Mouse (Mus musculus): ENCODE results near the gene Mlh1. TPM values are rescaled to one million over a fixed set of nuclear protein-coding genes. Genes with fewer than 3 reads are reported as not detected.

Mlh1 gene
- polyA plus RNA-seq, 1 experiment from 2014 or later, result 24.9 TPM

DNA sequence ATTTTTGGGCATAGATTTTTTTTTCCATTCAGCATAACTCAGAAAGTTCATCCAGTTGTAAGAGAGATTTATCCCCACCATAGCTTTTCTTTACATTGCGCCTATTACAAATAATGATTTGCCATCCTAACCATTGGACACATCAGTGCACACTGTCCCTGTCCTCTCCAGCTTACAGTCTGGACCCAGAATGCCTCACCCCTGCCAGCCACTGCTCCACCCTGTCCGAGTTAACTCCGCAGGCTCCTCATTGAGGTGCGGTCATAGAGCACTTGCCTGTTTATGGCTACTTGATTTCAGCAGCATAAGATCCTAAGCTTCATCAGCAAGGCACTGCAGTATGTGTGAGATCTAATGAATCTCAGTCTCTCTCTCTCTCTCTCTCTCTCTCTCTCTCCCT, 61.2 kb downstream of the Mlh1 start:
- Histone ChIP-seq H3K27ac (replicated peaks) (no peak overlapping the region), H3K9me3 (no peaks in the 10 kb centered on the region), H3K4me3 (no peak overlapping the region), H3K9ac (no peak overlapping the region), H3K4me2 (no peak overlapping the region), H3K36me3 (peaks cover 46% of the 10 kb centered on the region), H3K27me3 (no peaks in the 10 kb centered on the region), H3K4me1 (replicated peaks) (no peaks in the 10 kb centered on the region)
- ATAC-seq (ENCODE audit: low read depth), result no peak
- 85% methylated on average over 4 of the region's 4 CpGs for WGBS

DNA sequence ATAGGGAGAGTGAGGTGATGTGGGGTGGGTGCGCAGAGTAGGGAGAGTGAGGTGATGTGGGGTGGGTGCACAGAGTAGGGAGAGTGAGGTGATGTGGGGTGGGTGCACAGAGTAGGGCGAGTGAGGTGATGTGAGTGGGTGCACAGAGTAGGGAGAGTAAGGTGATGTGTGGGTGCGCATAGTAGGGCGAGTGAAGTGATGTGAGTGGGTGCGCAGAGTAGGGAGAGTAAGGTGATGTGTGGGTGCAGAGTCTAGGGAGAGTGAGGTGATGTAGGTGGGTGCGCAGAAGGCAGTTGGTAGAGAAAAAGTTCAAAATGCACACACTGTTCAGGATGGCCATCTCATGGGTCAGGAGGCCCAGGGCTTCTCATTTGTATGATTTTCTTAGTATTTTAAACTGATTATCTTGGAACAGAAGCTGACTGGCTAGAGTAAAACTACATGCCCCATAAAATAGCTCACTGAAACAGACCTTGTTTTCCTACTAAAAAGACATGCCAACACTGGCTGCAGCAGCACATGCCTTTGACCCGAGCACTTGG, 62.4 kb downstream of the Mlh1 start:
- no peak overlapping the region for H3K27ac ChIP-seq (replicated peaks)
- no peaks in the 10 kb centered on the region for H3K27me3 ChIP-seq
- H3K4me1 ChIP-seq (replicated peaks), result no peaks in the 10 kb centered on the region
- 94% methylated on average over 7 of the region's 7 CpGs for WGBS
- no peak overlapping the region for H3K4me2 ChIP-seq
- no peak overlapping the region for H3K9ac ChIP-seq
- no peaks in the 10 kb centered on the region for H3K9me3 ChIP-seq
- ATAC-seq (ENCODE audit: low read depth), result no peak
- H3K36me3 ChIP-seq, result peaks cover 36% of the 10 kb centered on the region
- H3K4me3 ChIP-seq, result no peak overlapping the region

DNA sequence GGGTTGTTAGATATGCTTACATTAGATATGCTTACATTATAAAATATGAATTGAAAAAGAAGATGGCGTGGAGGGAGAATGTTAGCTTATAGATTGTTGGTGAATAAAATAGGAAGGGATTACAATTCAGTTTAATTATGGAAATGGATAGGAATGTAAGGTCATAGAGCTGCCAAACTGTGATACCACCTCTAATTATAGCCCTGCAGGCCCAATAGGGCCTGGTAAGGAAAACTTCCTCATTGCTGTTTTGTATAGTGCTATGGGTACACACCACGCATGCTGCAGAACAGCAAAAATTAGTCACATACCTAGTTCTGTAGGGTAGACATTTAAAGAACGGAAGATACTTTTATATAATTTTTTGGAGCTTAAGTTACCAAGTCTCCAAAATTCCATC, 63.4 kb downstream of the Mlh1 start:
- H3K4me2 ChIP-seq, result no peak overlapping the region
- H3K27me3 ChIP-seq, result no peaks in the 10 kb centered on the region
- no peak overlapping the region for H3K27ac ChIP-seq (replicated peaks)
- H3K9ac ChIP-seq, result no peak overlapping the region
- H3K4me3 ChIP-seq, result no peak overlapping the region
- no peaks in the 10 kb centered on the region for H3K9me3 ChIP-seq
- no peaks in the 10 kb centered on the region for H3K4me1 ChIP-seq (replicated peaks)
- ATAC-seq (ENCODE audit: low read depth), result no peak
- H3K36me3 ChIP-seq, result peaks cover 29% of the 10 kb centered on the region
- WGBS, result 96% methylated on average over 3 of the region's 3 CpGs

DNA sequence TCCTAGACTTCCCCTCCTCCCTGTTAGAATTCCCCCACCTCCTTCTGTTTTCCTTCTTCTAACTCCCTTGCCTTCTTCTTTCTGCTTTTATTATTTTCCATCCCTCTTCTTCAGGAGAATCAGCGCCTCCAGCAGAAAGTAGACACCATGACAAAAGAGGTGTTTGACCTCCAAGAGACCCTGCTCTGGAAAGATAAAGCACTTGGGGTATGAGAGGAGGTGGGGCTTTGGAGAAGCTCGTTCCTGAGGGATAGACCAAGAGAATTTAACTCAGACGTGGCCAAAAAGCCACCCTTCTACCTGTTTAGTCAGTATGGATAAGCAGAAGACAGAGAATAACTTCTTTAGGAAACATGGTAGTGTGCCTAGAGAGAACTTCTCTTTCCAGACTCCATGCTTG, 63.9 kb downstream of the Mlh1 start:
- Histone ChIP-seq H3K4me3 (no peak overlapping the region), H3K27ac (replicated peaks) (no peak overlapping the region), H3K4me2 (no peak overlapping the region), H3K9ac (no peak overlapping the region), H3K36me3 (peaks cover 27% of the 10 kb centered on the region), H3K4me1 (replicated peaks) (no peaks in the 10 kb centered on the region), H3K9me3 (no peaks in the 10 kb centered on the region), H3K27me3 (no peaks in the 10 kb centered on the region)
- WGBS, result 67% methylated on average over 3 of the region's 3 CpGs
- no peak for ATAC-seq (ENCODE audit: low read depth)

DNA sequence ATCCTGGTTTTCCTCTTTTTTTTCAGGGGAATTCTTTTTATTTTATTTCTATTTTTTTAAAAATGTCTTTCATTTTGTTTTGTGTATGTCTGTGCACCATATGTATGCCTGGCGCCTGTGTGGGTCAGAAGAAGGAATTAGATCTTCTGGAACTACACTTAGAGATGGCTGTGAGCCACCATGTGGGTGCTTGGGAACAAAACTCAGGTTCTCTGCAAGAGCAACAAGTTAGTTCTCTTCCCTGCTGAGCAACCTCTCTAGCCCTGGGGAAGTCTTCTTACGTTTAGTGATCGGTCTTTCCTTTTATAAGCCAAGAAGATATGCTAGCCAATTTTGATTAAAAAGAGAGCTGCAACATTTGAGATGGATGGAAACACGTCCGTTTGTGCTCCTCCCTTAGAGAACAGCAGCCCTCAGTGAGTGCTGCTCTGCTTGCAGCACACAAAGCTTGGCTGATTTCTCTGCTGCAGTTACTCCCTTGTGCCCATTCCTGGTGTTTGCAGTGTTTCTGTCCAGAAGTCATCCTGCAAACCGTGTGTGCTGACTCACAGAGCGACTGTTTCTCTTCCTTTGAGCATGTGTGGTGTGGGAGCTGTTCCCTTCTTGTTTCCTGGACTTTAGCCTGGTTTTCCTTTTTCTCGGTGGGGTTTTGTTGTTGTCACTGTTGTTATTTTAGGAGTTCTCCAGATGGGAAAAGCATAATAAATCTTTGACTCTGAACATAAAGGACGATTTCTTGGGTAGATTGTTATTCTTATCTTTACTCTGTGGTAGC, 66.8 kb downstream of the Mlh1 start:
- Histone ChIP-seq H3K9me3 (no peaks in the 10 kb centered on the region), H3K9ac (no peak overlapping the region), H3K4me3 (no peak overlapping the region), H3K36me3 (peaks cover 48% of the 10 kb centered on the region), H3K4me2 (no peak overlapping the region), H3K4me1 (replicated peaks) (no peaks in the 10 kb centered on the region), H3K27ac (replicated peaks) (no peak overlapping the region; the same call in 1 of the 2 replicates), H3K27me3 (no peaks in the 10 kb centered on the region)
- WGBS, result 83% methylated on average over 9 of the region's 9 CpGs
- ATAC-seq (ENCODE audit: low read depth), result no peak

DNA sequence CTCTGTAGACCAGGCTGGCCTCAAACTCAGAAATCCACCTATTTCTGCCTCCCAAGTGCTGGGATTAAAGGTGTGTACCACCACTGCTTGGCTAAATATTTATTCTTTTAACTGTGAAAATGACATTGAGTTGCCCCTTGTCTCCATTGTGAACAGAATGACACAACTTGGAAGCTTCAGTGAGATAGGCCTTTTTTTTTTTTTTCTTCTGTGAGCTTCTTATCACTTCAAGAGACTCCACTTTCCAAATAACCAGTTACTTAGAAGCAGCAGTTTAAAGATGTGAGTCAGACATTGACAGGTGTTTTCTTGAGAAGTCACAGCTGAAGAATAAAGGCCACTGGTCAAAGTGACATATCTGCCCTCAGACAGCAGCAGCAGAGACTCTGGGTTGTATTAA, 71.4 kb downstream of the Mlh1 start:
- ATAC-seq (ENCODE audit: low read depth), result no peak
- H3K27ac ChIP-seq (replicated peaks), result no peak overlapping the region
- H3K9ac ChIP-seq, result no peak overlapping the region
- H3K9me3 ChIP-seq, result no peaks in the 10 kb centered on the region
- H3K4me3 ChIP-seq, result no peak overlapping the region
- H3K27me3 ChIP-seq, result no peaks in the 10 kb centered on the region
- no peak overlapping the region for H3K4me2 ChIP-seq
- H3K4me1 ChIP-seq (replicated peaks), result no peaks in the 10 kb centered on the region
- H3K36me3 ChIP-seq, result peaks cover 33% of the 10 kb centered on the region

DNA sequence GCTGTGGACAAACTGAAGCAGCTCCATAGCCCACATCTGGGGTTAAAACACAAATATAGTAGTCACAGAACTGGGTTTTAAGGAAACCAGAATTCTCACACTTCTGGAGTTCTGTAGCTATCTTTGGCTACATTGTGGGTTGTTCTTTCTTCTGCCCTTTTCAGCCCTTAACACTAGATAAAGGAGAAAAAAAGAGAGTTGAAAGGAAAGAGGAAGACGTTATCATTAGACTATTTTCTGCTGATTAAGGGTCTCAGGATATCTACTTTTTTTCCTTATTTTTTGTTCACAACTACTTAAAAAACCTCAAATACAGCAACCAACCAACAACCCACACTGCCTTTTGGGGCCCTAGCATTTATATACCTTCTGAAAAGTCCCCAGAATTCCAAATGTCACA, 73.3 kb downstream of the Mlh1 start:
- no peak overlapping the region for H3K27ac ChIP-seq (replicated peaks)
- no peak for ATAC-seq (ENCODE audit: low read depth)
- H3K9me3 ChIP-seq, result no peaks in the 10 kb centered on the region
- H3K4me3 ChIP-seq, result no peak overlapping the region
- H3K36me3 ChIP-seq, result peaks cover 32% of the 10 kb centered on the region
- 96% methylated on average over 1 of the region's 1 CpGs for WGBS
- H3K9ac ChIP-seq, result no peak overlapping the region
- no peaks in the 10 kb centered on the region for H3K4me1 ChIP-seq (replicated peaks)
- no peaks in the 10 kb centered on the region for H3K27me3 ChIP-seq
- H3K4me2 ChIP-seq, result no peak overlapping the region

DNA sequence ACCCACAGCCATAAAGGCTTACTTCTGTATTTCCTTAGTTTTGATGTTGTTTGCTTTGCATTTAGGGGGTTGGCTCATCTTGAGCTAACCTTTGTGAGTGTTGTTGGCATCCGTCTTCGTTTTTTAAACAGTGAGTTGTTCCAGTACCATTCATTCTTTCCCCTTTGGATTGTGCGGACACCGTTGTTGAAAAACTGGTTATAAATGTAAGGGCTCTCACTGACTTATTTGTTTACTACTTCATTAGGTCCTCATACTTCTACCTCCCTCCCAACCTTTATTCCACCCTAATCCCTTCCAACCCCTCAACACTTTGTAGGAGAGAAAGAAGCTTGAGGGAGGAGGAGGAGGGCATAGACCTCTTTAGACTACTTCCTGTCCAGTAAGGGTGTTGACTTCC, 73.9 kb downstream of the Mlh1 start:
- Histone ChIP-seq H3K36me3 (peaks cover 35% of the 10 kb centered on the region), H3K27me3 (no peaks in the 10 kb centered on the region), H3K4me2 (no peak overlapping the region), H3K4me1 (replicated peaks) (no peaks in the 10 kb centered on the region), H3K9me3 (no peaks in the 10 kb centered on the region), H3K9ac (no peak overlapping the region), H3K4me3 (no peak overlapping the region), H3K27ac (replicated peaks) (no peak overlapping the region)
- no peak for ATAC-seq (ENCODE audit: low read depth)
- 94% methylated on average over 4 of the region's 4 CpGs for whole genome bisulfite sequencing

DNA sequence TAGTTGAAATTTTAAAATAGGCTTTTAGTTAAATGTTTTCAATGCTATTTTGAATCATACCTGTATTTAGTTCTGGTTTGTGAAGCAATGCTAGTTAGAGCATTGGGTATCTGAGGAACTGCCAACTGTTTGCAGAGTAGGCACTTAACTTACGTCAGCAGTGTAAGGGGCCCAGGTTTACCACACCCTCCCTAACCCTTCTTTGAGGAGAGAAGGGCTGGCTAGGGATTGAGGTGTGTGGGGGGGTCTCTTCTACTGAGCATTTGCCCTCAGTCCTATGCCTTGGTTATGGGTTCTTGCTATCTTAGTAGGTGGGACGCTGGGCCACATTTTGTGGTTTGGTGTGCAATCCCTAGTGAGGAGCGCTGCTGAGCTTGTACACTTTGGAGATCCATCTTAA, 74.5 kb downstream of the Mlh1 start:
- WGBS, result 90% methylated on average over 3 of the region's 3 CpGs
- no peak overlapping the region for H3K27ac ChIP-seq (replicated peaks)
- no peaks in the 10 kb centered on the region for H3K9me3 ChIP-seq
- H3K9ac ChIP-seq, result no peak overlapping the region
- H3K36me3 ChIP-seq, result peaks cover 32% of the 10 kb centered on the region
- no peak overlapping the region for H3K4me2 ChIP-seq
- H3K27me3 ChIP-seq, result no peaks in the 10 kb centered on the region
- no peaks in the 10 kb centered on the region for H3K4me1 ChIP-seq (replicated peaks)
- no peak for ATAC-seq (ENCODE audit: low read depth)
- H3K4me3 ChIP-seq, result no peak overlapping the region

DNA sequence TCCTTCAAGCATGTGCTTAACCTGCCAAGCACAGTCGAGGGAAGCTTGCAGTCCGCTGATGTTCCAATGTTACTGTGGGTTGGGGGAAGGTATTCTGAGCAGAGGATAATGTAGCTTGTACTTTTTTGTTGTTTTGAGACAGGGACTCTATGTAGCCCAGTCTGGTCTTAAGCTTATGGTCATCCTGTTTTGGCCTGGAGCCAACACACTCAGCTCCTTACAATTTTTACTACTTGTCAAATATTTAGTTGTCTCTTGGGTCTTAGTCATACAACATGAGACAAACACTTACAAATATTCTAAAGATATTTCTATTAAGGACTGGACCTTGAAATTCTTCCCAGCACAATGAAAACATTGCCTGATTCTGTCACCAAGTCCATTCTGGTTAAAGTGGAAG, 78.4 kb downstream of the Mlh1 start:
- Histone ChIP-seq H3K9me3 (no peaks in the 10 kb centered on the region), H3K4me1 (replicated peaks) (no peaks in the 10 kb centered on the region), H3K27ac (replicated peaks) (no peak overlapping the region), H3K27me3 (no peaks in the 10 kb centered on the region), H3K36me3 (peaks cover 37% of the 10 kb centered on the region), H3K4me2 (no peak overlapping the region), H3K4me3 (no peak overlapping the region), H3K9ac (no peak overlapping the region)
- WGBS, result 91% methylated on average over 2 of the region's 2 CpGs
- no peak for ATAC-seq (ENCODE audit: low read depth)

DNA sequence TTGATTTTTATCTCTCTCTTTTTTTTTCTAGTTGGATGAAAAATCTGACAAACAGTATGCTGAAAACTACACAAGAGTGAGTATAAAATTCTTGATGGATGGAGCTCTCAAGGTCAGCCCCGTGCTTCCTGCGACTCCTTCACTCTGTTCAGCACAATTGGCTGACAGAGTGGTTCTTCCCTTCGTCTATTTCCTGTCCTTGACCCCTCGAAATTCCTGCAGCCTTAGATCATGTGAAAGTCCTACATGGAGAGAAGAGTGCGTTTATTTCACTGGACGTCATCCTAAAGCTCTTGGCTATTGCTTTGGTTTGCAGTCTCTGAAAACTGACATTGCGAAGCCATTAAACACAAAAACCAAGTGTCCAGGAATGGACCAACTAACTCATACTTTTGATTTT, 82.9 kb downstream of the Mlh1 start:
- H3K4me3 ChIP-seq, result no peak overlapping the region
- no peak for ATAC-seq (ENCODE audit: low read depth)
- WGBS, result 83% methylated on average over 7 of the region's 7 CpGs

DNA sequence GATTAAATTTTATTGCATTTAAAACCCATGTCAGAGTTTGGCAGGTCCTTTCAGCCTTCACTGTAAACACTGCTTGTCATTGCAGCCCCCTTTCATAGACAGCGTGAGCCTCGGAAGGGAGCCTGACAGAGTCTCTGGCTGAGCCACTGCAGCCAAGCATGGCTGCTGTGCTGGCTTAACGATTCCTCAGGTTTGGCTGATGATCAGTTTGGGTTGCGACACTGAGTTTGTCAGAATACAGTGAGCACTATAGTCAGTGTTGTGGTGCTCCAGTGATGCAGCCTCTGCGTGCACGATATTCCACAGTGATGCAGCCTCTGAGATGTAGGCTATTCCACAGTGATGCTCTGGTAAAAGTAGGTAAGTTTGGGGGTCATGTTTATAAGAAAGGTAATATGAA, 84.7 kb downstream of the Mlh1 start:
- no peak for ATAC-seq (ENCODE audit: low read depth)
- Histone ChIP-seq H3K27me3 (no peaks in the 10 kb centered on the region), H3K4me3 (no peak overlapping the region), H3K9ac (no peak overlapping the region), H3K9me3 (no peaks in the 10 kb centered on the region), H3K36me3 (peaks cover 23% of the 10 kb centered on the region), H3K4me1 (replicated peaks) (peaks cover 10% of the 10 kb centered on the region), H3K4me2 (no peak overlapping the region), H3K27ac (replicated peaks) (no peak overlapping the region)
- WGBS, result 82% methylated on average over 6 of the region's 6 CpGs

More for the DNA sequence above, 82.9 kb downstream of the Mlh1 start:
- no peak overlapping the region for H3K27ac ChIP-seq (replicated peaks)
- no peaks in the 10 kb centered on the region for H3K27me3 ChIP-seq
- H3K9ac ChIP-seq, result no peak overlapping the region
- H3K9me3 ChIP-seq, result no peaks in the 10 kb centered on the region
- no peak overlapping the region for H3K4me2 ChIP-seq
- H3K4me1 ChIP-seq (replicated peaks), result peaks cover 10% of the 10 kb centered on the region
- H3K36me3 ChIP-seq, result peaks cover 28% of the 10 kb centered on the region

DNA sequence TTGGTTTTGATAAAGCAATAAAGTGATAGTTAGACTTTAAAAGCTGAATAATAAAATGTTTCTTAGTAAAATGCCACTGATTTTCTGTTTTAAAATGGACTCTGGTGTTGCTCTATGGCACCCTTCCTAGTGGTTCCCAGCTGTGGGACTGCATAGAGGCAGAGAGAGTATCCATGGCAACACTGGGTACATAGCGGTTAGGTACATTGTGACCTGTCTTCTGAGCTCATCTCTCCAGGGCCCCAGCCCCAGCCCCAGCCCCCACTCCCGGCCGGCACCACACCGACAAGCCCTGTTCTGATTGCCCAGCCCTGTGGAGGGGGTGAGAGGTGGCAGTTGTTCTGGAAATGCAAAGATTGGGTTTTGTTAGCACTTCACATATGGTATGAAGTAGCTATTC, 86.7 kb downstream of the Mlh1 start:
- Histone ChIP-seq H3K27me3 (no peaks in the 10 kb centered on the region), H3K36me3 (peaks cover 13% of the 10 kb centered on the region), H3K9me3 (no peaks in the 10 kb centered on the region), H3K4me1 (replicated peaks) (peaks cover 10% of the 10 kb centered on the region), H3K9ac (no peak overlapping the region), H3K4me2 (no peak overlapping the region), H3K27ac (replicated peaks) (no peak overlapping the region), H3K4me3 (no peak overlapping the region)
- 16% methylated on average over 4 of the region's 4 CpGs for WGBS
- no peak for ATAC-seq (ENCODE audit: low read depth)

Measured in neural tube, embryonic 13.5 days (tissue).